Mouse (Mus musculus) liver, adult 2 months (tissue): Measurements from ENCODE around the gene Dnal4. TPM values are rescaled to one million over a fixed set of nuclear protein-coding genes. Genes with fewer than 3 reads are reported as not detected.

ENCODE experiments used
- DNase-seq: peaks from one replicate; pipeline ENCODE4 v3.0.0-alpha.2; 2011; ENCODE audit warnings: low read depth, low spot score; ENCODE audit errors: extremely low read depth
- H3K27ac ChIP-seq: fragments of 200-500 bp; replicated peaks from 2 replicates; pipeline ENCODE4 v1.5.1; 2012; ENCODE audit warnings: low read depth, mild to moderate bottlenecking, control low read depth, inconsistent platforms, low read length; ENCODE audit not compliant: insufficient read depth
- H3K27me3 ChIP-seq: fragments of 200-500 bp; 2 replicates; pipeline ENCODE4 v1.6.1; 2012; ENCODE audit warnings: mild to moderate bottlenecking, moderate library complexity, low read length, inconsistent platforms; ENCODE audit not compliant: control insufficient read depth, insufficient read depth
- H3K36me3 ChIP-seq: fragments of 200-500 bp; 2 replicates; pipeline ENCODE4 v1.6.1; 2012; ENCODE audit warnings: low read length, inconsistent platforms; ENCODE audit not compliant: control insufficient read depth, insufficient read depth
- H3K4me1 ChIP-seq: fragments of 200-500 bp; 2 replicates; pipeline ENCODE4 v1.6.1; 2011; ENCODE audit warnings: low read length; ENCODE audit not compliant: control insufficient read depth, insufficient read depth
- H3K4me3 ChIP-seq: fragments of 200-500 bp; 2 replicates; pipeline ENCODE4 v1.5.1; 2011; ENCODE audit warnings: low read depth, mild to moderate bottlenecking, control low read depth, low read length, moderate library complexity; ENCODE audit not compliant: insufficient read depth
- H3K79me2 ChIP-seq: fragments of 200-500 bp; 2 replicates; pipeline ENCODE4 v1.6.1; 2012; ENCODE audit warnings: inconsistent platforms, mild to moderate bottlenecking, low read length, moderate library complexity; ENCODE audit not compliant: control insufficient read depth, insufficient read depth
- H3K9ac ChIP-seq: fragments of 200-500 bp; 2 replicates; pipeline ENCODE4 v1.6.1; 2012; ENCODE audit warnings: low read depth, mild to moderate bottlenecking, control low read depth, inconsistent platforms, low read length
- CTCF ChIP-seq: fragments of 200-500 bp; IDR thresholded peaks from 2 replicates; pipeline ENCODE4 v1.5.1; 2011; ENCODE audit warnings: low read depth, low read length, control low read depth
- POLR2A ChIP-seq: fragments of 200-500 bp; IDR thresholded peaks from 2 replicates; pipeline ENCODE4 v1.6.1; 2011; ENCODE audit warnings: low read length, control low read depth; ENCODE audit not compliant: insufficient read depth; ENCODE audit errors: extremely low read depth
- WGBS: fragments of 180-500 bp; shearing (Covaris S2); methylation state at CpG from one replicate; pipeline ENCODE4 v1.1.7; 2018; 5-methylcytosine and 5-hydroxymethylcytosine counted together
- polyA plus RNA-seq: library from polyadenylated mRNA; depleted of rRNA; stranded (reverse); fragments of >200 nt; gene quantifications from 2 replicates; pipeline ENCODE4 v1.2.3, GENCODE M21; 2012
- total RNA-seq: library from RNA; depleted of rRNA; stranded (reverse); fragments of >200 nt; gene quantifications from 2 replicates; pipeline ENCODE4 v1.2.3, GENCODE M21; 2014

Dnal4 gene
- total and polyA plus RNA-seq, 2 experiments: 6.2 to 14.2 TPM

- no peaks in the 10 kb centered on the region; the same call in 1 of the 2 replicates for H3K79me2 ChIP-seq
- peak; percentile 62 for DNase-seq
- H3K4me3 ChIP-seq: no peak overlapping the region
- H3K9ac ChIP-seq: no peak overlapping the region
- H3K4me1 ChIP-seq: peaks cover 37% of the 10 kb centered on the region
- no peak for TF ChIP-seq CTCF
- TF ChIP-seq POLR2A: no peak
- H3K36me3 ChIP-seq: peaks cover 32% of the 10 kb centered on the region
- WGBS: 44% methylated on average over 4 of the region's 4 CpGs
- peak overlapping the region; percentile 79 for H3K27ac ChIP-seq
- H3K27me3 ChIP-seq: no peaks in the 10 kb centered on the region
Measured at GRCm38 (mm10) chr15:79733640-79734039, 44.0 kb downstream of the Dnal4 start.

DNA sequence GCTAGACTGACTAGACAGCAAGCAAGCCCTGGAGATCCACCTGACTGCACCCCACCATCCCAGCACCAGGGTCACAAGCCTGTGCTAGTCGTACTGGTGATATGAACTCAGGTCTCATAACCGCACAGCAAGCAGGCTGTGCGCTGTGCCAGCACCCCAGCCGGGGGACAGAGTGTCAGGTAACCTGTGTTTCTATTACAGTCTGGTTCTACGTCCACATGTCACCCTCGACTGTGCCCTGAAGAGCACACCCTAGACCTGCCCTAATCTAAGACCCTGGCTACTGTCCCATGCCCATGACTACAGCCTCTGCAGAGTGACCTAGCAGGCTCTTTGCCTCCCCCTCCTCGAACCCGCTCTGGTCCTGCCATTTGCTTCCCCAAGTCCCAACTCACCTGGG lies 44.5 kb downstream of the Dnal4 start:
- DNase-seq: no peak
- Histone ChIP-seq H3K4me3 (no peak overlapping the region), H3K27me3 (no peaks in the 10 kb centered on the region), H3K36me3 (peaks cover 31% of the 10 kb centered on the region), H3K79me2 (no peaks in the 10 kb centered on the region; the same call in 1 of the 2 replicates), H3K9ac (no peak overlapping the region), H3K4me1 (peaks cover 38% of the 10 kb centered on the region), H3K27ac (peak overlapping the region; percentile 79)
- 91% methylated on average over 8 of the region's 8 CpGs for WGBS
- TF ChIP-seq CTCF (no peak), POLR2A (no peak)

- H3K9ac ChIP-seq: no peak overlapping the region
- H3K27ac ChIP-seq: peak overlapping the region; percentile 93
- H3K36me3 ChIP-seq: peaks cover 37% of the 10 kb centered on the region
- H3K4me1 ChIP-seq: peaks cover 38% of the 10 kb centered on the region
- H3K79me2 ChIP-seq: no peaks in the 10 kb centered on the region; the same call in 1 of the 2 replicates
- H3K4me3 ChIP-seq: no peak overlapping the region
- DNase-seq: peak; percentile 99
- H3K27me3 ChIP-seq: no peaks in the 10 kb centered on the region
- TF ChIP-seq POLR2A (no peak), CTCF (no peak)
- WGBS: 34% methylated on average over 7 of the region's 7 CpGs
Measured at GRCm38 (mm10) chr15:79731554-79731953, 46.1 kb downstream of the Dnal4 start.

GRCm38 (mm10) chr15:79728731-79729388 lies 48.8 kb downstream of the Dnal4 start:
- peak; percentile 68 for DNase-seq
- Histone ChIP-seq H3K79me2 (no peaks in the 10 kb centered on the region; the same call in 1 of the 2 replicates), H3K9ac (peak overlapping the region; percentile 4; the same call in 1 of the 2 replicates), H3K27ac (peak overlapping the region; percentile 53), H3K4me3 (no peak overlapping the region), H3K36me3 (peaks cover 42% of the 10 kb centered on the region), H3K4me1 (peaks cover 32% of the 10 kb centered on the region), H3K27me3 (no peaks in the 10 kb centered on the region)
- TF ChIP-seq POLR2A (no peak), CTCF (no peak)
- 36% methylated on average over 10 of the region's 10 CpGs for WGBS

DNA sequence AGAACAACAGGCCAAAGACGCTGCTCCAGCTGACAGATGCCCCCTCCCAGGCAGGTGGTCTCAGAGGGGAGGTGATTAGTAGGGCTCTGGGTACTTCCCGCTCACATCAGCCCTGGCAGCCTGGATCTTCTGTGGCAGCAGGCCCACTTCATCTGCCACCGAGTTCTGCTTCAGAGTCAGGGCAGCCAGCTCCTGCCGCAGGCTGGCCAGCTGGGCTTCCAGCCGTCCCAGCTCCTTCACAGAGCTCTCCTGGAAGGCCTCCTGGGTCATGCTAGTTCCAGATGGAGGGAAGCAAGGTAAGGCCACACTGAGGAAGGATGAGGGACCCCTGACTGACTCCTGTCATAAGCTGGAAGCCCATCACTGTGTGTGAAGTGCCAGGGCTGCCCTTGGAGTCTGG lies 49.3 kb downstream of the Dnal4 start:
- Histone ChIP-seq H3K27ac (peak overlapping the region; percentile 6; the same call in 1 of the 2 replicates), H3K27me3 (no peaks in the 10 kb centered on the region), H3K36me3 (peaks cover 40% of the 10 kb centered on the region), H3K4me3 (no peak overlapping the region), H3K4me1 (peaks cover 26% of the 10 kb centered on the region), H3K79me2 (no peaks in the 10 kb centered on the region; the same call in 1 of the 2 replicates), H3K9ac (no peak overlapping the region)
- TF ChIP-seq CTCF (no peak), POLR2A (no peak)
- no peak for DNase-seq
- 90% methylated on average over 5 of the region's 5 CpGs for WGBS

DNA sequence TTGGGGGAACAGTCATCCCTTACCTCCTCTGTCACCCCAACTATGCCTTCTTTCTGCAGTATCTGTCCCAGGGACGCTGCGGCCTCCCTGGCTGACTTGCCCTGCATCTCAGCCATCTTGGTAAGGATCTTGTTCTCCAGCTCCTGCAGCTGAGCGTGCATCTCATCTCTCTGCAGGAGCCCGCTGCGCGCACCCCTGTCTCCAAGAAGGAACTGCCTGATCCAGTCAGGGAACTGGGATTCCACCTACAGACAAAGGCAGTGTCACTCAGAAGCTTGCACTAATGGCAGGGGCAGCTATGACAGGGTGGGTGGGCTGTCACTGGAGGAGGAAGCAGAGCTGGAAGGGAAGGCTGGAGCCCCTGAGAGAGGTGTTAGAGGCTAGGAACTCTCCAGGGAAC lies 49.8 kb downstream of the Dnal4 start:
- H3K36me3 ChIP-seq: peaks cover 38% of the 10 kb centered on the region
- TF ChIP-seq CTCF: no peak
- no peak for TF ChIP-seq POLR2A
- no peak for DNase-seq
- H3K79me2 ChIP-seq: no peaks in the 10 kb centered on the region; the same call in 1 of the 2 replicates
- H3K4me3 ChIP-seq: no peak overlapping the region
- H3K27me3 ChIP-seq: no peaks in the 10 kb centered on the region
- no peak overlapping the region for H3K27ac ChIP-seq
- over 99% methylated on average over 6 of the region's 6 CpGs for WGBS
- no peak overlapping the region for H3K9ac ChIP-seq
- peaks cover 23% of the 10 kb centered on the region for H3K4me1 ChIP-seq
